Mouse (Mus musculus) megakaryocyte, embryonic 14.5 days (primary cell): ENCODE data around the gene Stxbp3.

Experiments
- FLI1 ChIP-seq: IDR thresholded peaks from 2 replicates; pipeline ENCODE4 v1.6.1; 2012; ENCODE audit warnings: low read length, inconsistent platforms, mixed read lengths
- GATA1 ChIP-seq: IDR thresholded peaks from 3 replicates; pipeline ENCODE4 v1.6.1; 2012; ENCODE audit warnings: mixed read lengths, low read length, inconsistent platforms, borderline replicate concordance

GRCm38 (mm10) chr3:108757570-108757969 lies 82.8 kb downstream of the Stxbp3 start:
- no peak for TF ChIP-seq GATA1
- no peak for TF ChIP-seq FLI1
